Mouse (Mus musculus): ENCODE data around the gene Eno1. TPM values are rescaled to one million over a fixed set of nuclear protein-coding genes. Genes with fewer than 3 reads are reported as not detected.
"Not testable (repeated sequence)": the region's sequence is repeated elsewhere in the genome, so short reads cannot be mapped to it uniquely, and the experiment has no call there.

The Eno1 gene
- polyA plus RNA-seq, 1 experiment from 2014 or later = 1,142 TPM

DNA sequence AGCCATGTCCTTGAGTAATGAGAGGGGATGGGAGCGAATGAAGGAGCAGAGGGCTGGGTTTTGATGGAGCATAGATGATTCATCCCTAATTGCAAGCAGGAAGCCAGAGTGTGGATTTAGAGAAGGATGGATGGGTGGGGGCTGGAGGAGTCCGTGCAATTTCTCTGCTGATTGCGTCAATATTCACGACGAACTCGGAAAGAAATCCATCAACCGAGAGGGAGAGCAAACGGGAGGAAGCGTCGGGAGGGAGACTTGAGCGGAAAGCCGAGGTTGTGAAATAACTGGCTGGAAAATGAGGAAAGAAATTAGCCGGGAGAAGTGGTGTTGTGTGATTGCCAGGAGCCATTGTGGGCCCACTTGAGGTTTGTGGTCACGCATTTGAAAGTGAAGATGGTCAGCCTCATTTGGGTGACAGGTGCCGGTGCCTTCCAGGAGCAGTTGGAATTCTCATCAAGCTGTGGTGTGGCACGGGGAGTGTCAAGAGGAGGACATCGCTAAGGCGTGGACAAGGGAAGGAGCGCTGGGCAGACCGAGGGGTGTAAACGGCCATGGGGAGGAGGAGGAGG lies 30.2 kb downstream of the Eno1 start:
- Histone ChIP-seq H3K4me2 (ENCODE audit: low read length) (no peak overlapping the region), H3K36me3 (ENCODE audit: control insufficient read depth, insufficient read depth, low read length) (no peaks in the 10 kb centered on the region), H3K9me3 (replicated peaks; ENCODE audit: control insufficient read depth, low read length, poor library complexity, severe bottlenecking) (no peaks in the 10 kb centered on the region), H3K4me1 (ENCODE audit: control insufficient read depth, insufficient read depth, low read length) (0 out of 2 replicates have a peak, but pooled peaks cover 2% of the 10 kb centered on the region), H3K9ac (ENCODE audit: low read depth, low read length) (no peak overlapping the region), H3K4me3 (ENCODE audit: low read depth, low read length) (no peak overlapping the region), H3K27me3 (ENCODE audit: control insufficient read depth, insufficient read depth, low read depth, low read length) (no peaks in the 10 kb centered on the region), H3K27ac (ENCODE audit: low read length) (no peak overlapping the region)
- WGBS = 69% methylated on average over 21 of the region's 21 CpGs
- no peak for ATAC-seq

DNA sequence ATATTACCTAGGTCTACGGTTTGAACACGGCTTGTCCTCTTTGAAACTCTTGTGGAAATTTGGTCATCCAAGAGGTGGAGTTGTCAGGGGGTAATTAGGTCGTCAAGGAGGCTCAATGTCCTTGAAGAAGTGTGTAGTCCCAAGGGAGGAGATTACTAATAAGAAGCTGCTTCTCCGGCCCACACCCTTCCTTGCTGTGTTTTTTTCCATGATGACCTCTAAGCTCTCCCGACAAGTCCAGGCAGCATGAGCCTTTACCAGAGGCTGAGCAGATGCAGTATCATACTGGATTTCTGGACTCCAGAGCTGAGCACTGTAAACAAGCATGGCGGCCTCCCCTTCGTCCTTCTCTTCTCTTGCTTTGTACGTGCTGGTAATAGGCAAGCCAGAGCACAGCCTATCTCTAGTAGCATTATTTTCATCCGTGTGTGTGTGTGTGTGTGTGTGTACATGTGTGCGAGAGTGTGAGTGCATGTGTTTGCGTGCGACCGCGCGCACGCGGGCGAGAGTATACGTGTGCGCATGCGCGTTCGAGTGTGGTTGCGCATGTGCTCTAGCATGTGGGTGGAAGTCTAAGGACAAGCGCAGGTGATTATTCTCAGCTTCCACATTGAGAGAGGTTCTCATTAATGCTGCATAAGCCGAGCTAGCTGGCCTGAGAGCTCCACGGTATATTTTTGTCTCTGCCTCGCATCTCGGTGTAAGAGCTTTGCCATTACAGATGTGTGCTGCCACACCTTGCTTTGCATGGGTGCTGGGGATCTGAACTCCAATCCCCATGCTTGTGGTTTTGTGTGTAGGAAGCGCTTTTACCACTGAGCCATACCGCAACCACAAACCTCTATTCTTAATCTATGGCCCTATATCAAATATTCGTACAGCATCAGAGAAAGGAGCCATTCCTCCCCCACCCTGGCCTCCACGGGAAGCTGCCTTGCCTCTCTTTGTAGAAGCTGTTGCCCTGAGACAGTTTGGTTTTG lies 32.4 kb downstream of the Eno1 start:
- H3K9ac ChIP-seq (ENCODE audit: low read depth, low read length) = no peak overlapping the region
- no peak overlapping the region for H3K4me2 ChIP-seq (ENCODE audit: low read length)
- H3K4me3 ChIP-seq (ENCODE audit: low read depth, low read length) = no peak overlapping the region
- 84% methylated on average over 33 of the region's 33 CpGs for whole genome bisulfite sequencing
- H3K9me3 ChIP-seq (replicated peaks; ENCODE audit: control insufficient read depth, low read length, poor library complexity, severe bottlenecking) = no peaks in the 10 kb centered on the region
- H3K27ac ChIP-seq (ENCODE audit: low read length) = no peak overlapping the region
- no peak for ATAC-seq
- H3K4me1 ChIP-seq (ENCODE audit: control insufficient read depth, insufficient read depth, low read length) = peaks cover 18% of the 10 kb centered on the region
- H3K36me3 ChIP-seq (ENCODE audit: control insufficient read depth, insufficient read depth, low read length) = no peaks in the 10 kb centered on the region
- no peaks in the 10 kb centered on the region for H3K27me3 ChIP-seq (ENCODE audit: control insufficient read depth, insufficient read depth, low read depth, low read length)

DNA sequence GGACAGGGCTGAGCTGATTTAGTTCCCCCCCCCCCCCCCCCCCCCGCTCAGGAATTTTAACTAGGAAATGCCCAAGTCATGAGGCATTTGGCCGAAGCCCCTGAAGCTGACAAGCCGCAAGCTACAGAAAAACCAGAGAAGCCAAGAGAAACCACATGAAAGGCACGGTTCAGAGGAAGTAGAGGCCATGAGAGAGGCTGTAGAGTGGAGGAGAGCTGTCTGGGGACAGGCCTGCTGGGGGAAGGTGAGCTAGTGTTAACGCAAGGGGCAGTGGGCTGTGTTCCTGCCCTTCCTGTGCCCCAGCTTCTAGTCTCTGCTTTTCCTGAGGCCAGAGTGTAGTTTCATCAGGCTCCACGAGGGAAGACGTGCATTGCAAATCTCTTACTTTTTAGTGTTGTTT lies 33.2 kb downstream of the Eno1 start:
- WGBS = 58% methylated on average over 7 of the region's 7 CpGs

DNA sequence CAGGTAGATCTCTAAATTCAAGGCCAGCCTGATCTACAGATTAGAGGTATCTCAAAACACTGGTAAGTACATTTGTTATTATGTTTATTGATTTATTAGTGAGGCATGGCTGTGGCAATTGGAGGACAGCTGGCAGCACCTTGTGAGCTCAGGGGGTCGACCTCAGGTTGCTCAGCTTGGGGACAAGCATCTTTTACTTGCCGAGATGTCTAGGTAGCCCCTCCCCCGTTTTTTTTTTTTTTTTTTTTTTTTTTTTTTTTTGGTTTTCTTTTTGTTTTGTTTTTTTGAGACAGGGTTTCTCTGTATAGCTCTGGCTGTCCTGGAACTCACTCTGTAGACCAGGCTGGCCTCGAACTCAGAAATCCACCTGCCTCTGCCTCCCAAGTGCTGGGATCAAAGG lies 34.2 kb downstream of the Eno1 start:
- not testable (repeated sequence) for ATAC-seq; H3K27me3 ChIP-seq (ENCODE audit: control insufficient read depth, insufficient read depth, low read depth, low read length); H3K36me3 ChIP-seq (ENCODE audit: control insufficient read depth, insufficient read depth, low read length); H3K27ac ChIP-seq (ENCODE audit: low read length); H3K4me2 ChIP-seq (ENCODE audit: low read length); H3K9ac ChIP-seq (ENCODE audit: low read depth, low read length); H3K9me3 ChIP-seq (replicated peaks; ENCODE audit: control insufficient read depth, low read length, poor library complexity, severe bottlenecking); H3K4me3 ChIP-seq (ENCODE audit: low read depth, low read length)
- H3K4me1 ChIP-seq (ENCODE audit: control insufficient read depth, insufficient read depth, low read length) = peaks cover 18% of the 10 kb centered on the region
- WGBS = 79% methylated on average over 3 of the region's 4 CpGs

More for the DNA sequence above, 33.2 kb downstream of the Eno1 start:
- Histone ChIP-seq H3K9ac (ENCODE audit: low read depth, low read length) (no peak overlapping the region), H3K9me3 (replicated peaks; ENCODE audit: control insufficient read depth, low read length, poor library complexity, severe bottlenecking) (no peaks in the 10 kb centered on the region), H3K4me1 (ENCODE audit: control insufficient read depth, insufficient read depth, low read length) (peaks cover 18% of the 10 kb centered on the region), H3K27me3 (ENCODE audit: control insufficient read depth, insufficient read depth, low read depth, low read length) (no peaks in the 10 kb centered on the region), H3K27ac (ENCODE audit: low read length) (no peak overlapping the region), H3K4me3 (ENCODE audit: low read depth, low read length) (no peak overlapping the region), H3K36me3 (ENCODE audit: control insufficient read depth, insufficient read depth, low read length) (no peaks in the 10 kb centered on the region), H3K4me2 (ENCODE audit: low read length) (no peak overlapping the region)
- no peak for ATAC-seq

GRCm38 (mm10) chr4:150272725-150273124 lies 36.2 kb downstream of the Eno1 start:
- H3K9me3 ChIP-seq (replicated peaks; ENCODE audit: control insufficient read depth, low read length, poor library complexity, severe bottlenecking) = no peaks in the 10 kb centered on the region
- 0 out of 2 replicates have a peak overlapping the region, but pooled peaks have one; percentile 38 for H3K9ac ChIP-seq (ENCODE audit: low read depth, low read length)
- peaks cover 18% of the 10 kb centered on the region for H3K4me1 ChIP-seq (ENCODE audit: control insufficient read depth, insufficient read depth, low read length)
- H3K27me3 ChIP-seq (ENCODE audit: control insufficient read depth, insufficient read depth, low read depth, low read length) = no peaks in the 10 kb centered on the region
- ATAC-seq = no peak
- peak overlapping the region; percentile 1; the same call in 1 of the 2 replicates for H3K4me2 ChIP-seq (ENCODE audit: low read length)
- H3K36me3 ChIP-seq (ENCODE audit: control insufficient read depth, insufficient read depth, low read length) = no peaks in the 10 kb centered on the region
- WGBS = 5% methylated on average over 9 of the region's 9 CpGs
- 0 out of 2 replicates have a peak overlapping the region, but pooled peaks have one; percentile 23 for H3K27ac ChIP-seq (ENCODE audit: low read length)
- H3K4me3 ChIP-seq (ENCODE audit: low read depth, low read length) = no peak overlapping the region

DNA sequence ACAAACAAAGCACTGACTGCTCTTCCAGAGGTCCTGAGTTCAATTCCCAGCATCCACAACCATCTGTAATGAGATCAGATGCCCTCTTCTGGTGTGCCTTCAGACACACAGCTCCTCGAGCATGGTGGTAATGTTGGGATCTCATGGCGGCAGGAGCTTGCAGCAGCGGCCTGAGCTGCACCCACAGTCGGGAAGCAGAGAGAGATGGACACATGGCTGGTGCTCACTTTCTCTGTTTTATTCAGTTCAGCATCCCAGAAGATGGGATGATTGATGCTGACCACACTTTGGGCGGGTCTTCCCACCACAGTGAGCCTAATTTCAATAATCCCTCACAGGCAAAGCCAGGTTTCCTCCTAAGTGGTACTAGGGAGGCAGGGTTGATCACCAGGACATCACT lies 39.0 kb downstream of the Eno1 start:
- no peak overlapping the region for H3K4me3 ChIP-seq (ENCODE audit: low read depth, low read length)
- H3K4me1 ChIP-seq (ENCODE audit: control insufficient read depth, insufficient read depth, low read length) = peaks cover 22% of the 10 kb centered on the region
- WGBS = 82% methylated on average over 5 of the region's 5 CpGs
- H3K4me2 ChIP-seq (ENCODE audit: low read length) = no peak overlapping the region
- H3K36me3 ChIP-seq (ENCODE audit: control insufficient read depth, insufficient read depth, low read length) = no peaks in the 10 kb centered on the region
- H3K9ac ChIP-seq (ENCODE audit: low read depth, low read length) = no peak overlapping the region
- ATAC-seq = no peak
- no peak overlapping the region for H3K27ac ChIP-seq (ENCODE audit: low read length)
- H3K27me3 ChIP-seq (ENCODE audit: control insufficient read depth, insufficient read depth, low read depth, low read length) = no peaks in the 10 kb centered on the region
- no peaks in the 10 kb centered on the region for H3K9me3 ChIP-seq (replicated peaks; ENCODE audit: control insufficient read depth, low read length, poor library complexity, severe bottlenecking)

DNA sequence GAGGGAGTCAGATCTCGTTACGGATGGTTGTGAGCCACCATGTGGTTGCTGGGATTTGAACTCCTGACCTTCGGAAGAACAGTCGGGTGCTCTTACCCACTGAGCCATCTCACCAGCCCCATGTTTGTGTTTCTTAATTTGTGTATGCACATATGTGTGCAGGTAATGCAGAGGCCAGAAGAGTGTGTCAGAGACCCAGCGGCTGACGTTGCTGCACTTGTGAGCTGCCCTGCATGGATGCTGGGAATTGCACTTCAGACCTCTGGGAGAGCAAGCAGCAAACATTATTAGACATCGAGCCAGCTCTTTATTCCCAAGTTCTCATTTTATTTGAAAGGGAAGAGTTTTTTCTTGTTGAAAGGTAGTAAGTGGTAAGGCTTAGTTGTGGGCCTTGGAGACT lies 42.8 kb downstream of the Eno1 start:
- not testable (repeated sequence) for H3K4me3 ChIP-seq (ENCODE audit: low read depth, low read length); H3K27ac ChIP-seq (ENCODE audit: low read length); H3K9me3 ChIP-seq (replicated peaks; ENCODE audit: control insufficient read depth, low read length, poor library complexity, severe bottlenecking); H3K27me3 ChIP-seq (ENCODE audit: control insufficient read depth, insufficient read depth, low read depth, low read length); H3K9ac ChIP-seq (ENCODE audit: low read depth, low read length); H3K4me2 ChIP-seq (ENCODE audit: low read length); H3K36me3 ChIP-seq (ENCODE audit: control insufficient read depth, insufficient read depth, low read length); ATAC-seq
- peaks cover 11% of the 10 kb centered on the region for H3K4me1 ChIP-seq (ENCODE audit: control insufficient read depth, insufficient read depth, low read length)
- WGBS = 89% methylated on average over 5 of the region's 7 CpGs

GRCm38 (mm10) chr4:150280002-150280401 lies 43.5 kb downstream of the Eno1 start:
- H3K4me1 ChIP-seq (ENCODE audit: control insufficient read depth, insufficient read depth, low read length) = peaks cover 13% of the 10 kb centered on the region
- no peaks in the 10 kb centered on the region for H3K9me3 ChIP-seq (replicated peaks; ENCODE audit: control insufficient read depth, low read length, poor library complexity, severe bottlenecking)
- no peak overlapping the region for H3K9ac ChIP-seq (ENCODE audit: low read depth, low read length)
- ATAC-seq = no peak
- no peaks in the 10 kb centered on the region for H3K36me3 ChIP-seq (ENCODE audit: control insufficient read depth, insufficient read depth, low read length)
- no peak overlapping the region for H3K4me3 ChIP-seq (ENCODE audit: low read depth, low read length)
- H3K27ac ChIP-seq (ENCODE audit: low read length) = peak overlapping the region; percentile 99; the same call in 1 of the 2 replicates
- H3K4me2 ChIP-seq (ENCODE audit: low read length) = no peak overlapping the region; the same call in 1 of the 2 replicates
- WGBS = 60% methylated on average over 2 of the region's 2 CpGs
- no peaks in the 10 kb centered on the region for H3K27me3 ChIP-seq (ENCODE audit: control insufficient read depth, insufficient read depth, low read depth, low read length)

GRCm38 (mm10) chr4:150280459-150280858 lies 43.9 kb downstream of the Eno1 start:
- Histone ChIP-seq H3K27ac (ENCODE audit: low read length) (peak overlapping the region; percentile 99), H3K9ac (ENCODE audit: low read depth, low read length) (no peak overlapping the region), H3K27me3 (ENCODE audit: control insufficient read depth, insufficient read depth, low read depth, low read length) (no peaks in the 10 kb centered on the region), H3K4me3 (ENCODE audit: low read depth, low read length) (peak overlapping the region; percentile 100), H3K36me3 (ENCODE audit: control insufficient read depth, insufficient read depth, low read length) (no peaks in the 10 kb centered on the region), H3K9me3 (replicated peaks; ENCODE audit: control insufficient read depth, low read length, poor library complexity, severe bottlenecking) (no peaks in the 10 kb centered on the region), H3K4me1 (ENCODE audit: control insufficient read depth, insufficient read depth, low read length) (peaks cover 13% of the 10 kb centered on the region), H3K4me2 (ENCODE audit: low read length) (peak overlapping the region; percentile 69; the same call in 1 of the 2 replicates)
- 47% methylated on average over 4 of the region's 4 CpGs for WGBS
- ATAC-seq = no peak

Measured in midbrain, embryonic 16.5 days (tissue).